23 mouse cellular contexts compared by ENCODE assay signal in genomic region chr11:101678770-101679169, GRCm38 (mm10). TPM values are rescaled to one million over a fixed set of nuclear protein-coding genes. Genes with fewer than 3 reads are reported as not detected.
A peak's percentile ranks its signal among the peaks of the same experiment; 100 is the strongest.
DNase-seq lines count a peak whose midpoint lies in the region; ATAC-seq and TF ChIP-seq lines count a peak whose summit lies in the region.
"Had no signal": no experiment of that assay in that cellular context is flagged by ENCODE, and none has a peak within 500 bp of the region (broad histone marks: within the 10 kb centered on the region; RNA-seq: fewer than 3 reads in every experiment).

No protein-coding gene starts in this region.

- H3K4me2 ChIP-seq in kidney, embryonic 15.5 days = no peak overlapping the region
- no peak overlapping the region for H3K4me2 ChIP-seq in CH12.LX (ENCODE audit: insufficient read depth, low read depth, poor library complexity, severe bottlenecking)
- H3K4me2 ChIP-seq in forebrain, postnatal 0 days (ENCODE audit: low read depth) = no peak overlapping the region
- H3K4me2 ChIP-seq: embryonic facial prominence, embryonic 12.5 days; embryonic facial prominence, embryonic 15.5 days; heart, embryonic 11.5 days; hindbrain, embryonic 12.5 days; hindbrain, embryonic 15.5 days had no signal

- no peak for TF ChIP-seq POLR2A in CH12.LX (IDR thresholded peaks at IDR 0.05; ENCODE audit: low read depth, low read length)

- WGBS in kidney, embryonic 15.5 days = 32% methylated on average over 5 of the region's 5 CpGs
- 77% methylated on average over 5 of the region's 5 CpGs for WGBS in forebrain, postnatal 0 days

- H3K79me2 ChIP-seq in CH12.LX (replicated peaks; ENCODE audit: control insufficient read depth, extremely low read depth, insufficient read depth, poor library complexity, severe bottlenecking) = no peaks in the 10 kb centered on the region

- peak; percentile 80 for DNase-seq in heart, adult 11 months
- no peak for DNase-seq in heart, adult 18-20 months
- no peak for DNase-seq in kidney, adult 11 months
- DNase-seq in CH12.LX (ENCODE audit: extremely low read depth) = peak; percentile 17
- DNase-seq in splenic B cell, adult 2 months (ENCODE audit: low read depth, low spot score) = peak; percentile 18
- no peak for DNase-seq in forebrain, postnatal 0 days
- DNase-seq: adrenal gland, adult 8-10 months; adrenal gland, postnatal 36 days; B cell, adult 2 months; cerebellum, adult 18-20 months; cerebellum, adult 9-10 months; cerebellum, postnatal 14 days; gastrocnemius, postnatal 14 days; heart, postnatal 14 days had no signal

- no peak for TF ChIP-seq CTCF in CH12.LX (conservative IDR thresholded peaks at IDR 0.05 in 1 of 2, IDR thresholded peaks at IDR 0.05 in 1 of 2; ENCODE audit: low read depth in 2 of 2, low read length in 2 of 2)
- no peak for TF ChIP-seq CTCF in forebrain, postnatal 0 days (IDR thresholded peaks at IDR 0.05; ENCODE audit: low read depth)

- dilution Hi-C loops in CH12.LX (cut with MboI; ENCODE audit: extremely low pct_ligation_motif_present, extremely low pct_unique_long_range_greater_than_20kb, low sequenced_read_pairs) = no loop called here

- H3K27me3 ChIP-seq in kidney, embryonic 15.5 days = no peaks in the 10 kb centered on the region
- peaks cover 12% of the 10 kb centered on the region for H3K27me3 ChIP-seq in CH12.LX (replicated peaks)
- H3K27me3 ChIP-seq in splenic B cell, adult 2 months (ENCODE audit: control insufficient read depth, insufficient read depth, low read length, poor library complexity, severe bottlenecking) = no peaks in the 10 kb centered on the region
- no peaks in the 10 kb centered on the region for H3K27me3 ChIP-seq in forebrain, postnatal 0 days (ENCODE audit: insufficient read depth, low read length)
- H3K27me3 ChIP-seq: embryonic facial prominence, embryonic 12.5 days; embryonic facial prominence, embryonic 15.5 days; hindbrain, embryonic 12.5 days; hindbrain, embryonic 15.5 days had no signal

- in situ Hi-C loops in CH12.LX (cut with MboI; ENCODE audit: low pct_ligation_motif_present, low pct_unique_long_range_greater_than_20kb, low sequenced_read_pairs) = no loop called here

- H3K4me1 ChIP-seq in kidney, embryonic 15.5 days = peaks cover 12% of the 10 kb centered on the region; the same call in 1 of the 2 replicates
- H3K4me1 ChIP-seq in CH12.LX (ENCODE audit: control insufficient read depth in 1 of 2, insufficient read depth in 2 of 2) = peaks cover 4 to 15% of the 10 kb centered on the region in 2 experiments; a peak in 3 of 4 replicates
- H3K4me1 ChIP-seq in forebrain, postnatal 0 days (ENCODE audit: insufficient read depth) = no peaks in the 10 kb centered on the region

- H3K27ac ChIP-seq in kidney, embryonic 15.5 days = peak overlapping the region; percentile 4; the same call in 1 of the 2 replicates
- no peak overlapping the region for H3K27ac ChIP-seq in CH12.LX (ENCODE audit: insufficient read depth, low read depth)
- no peak overlapping the region for H3K27ac ChIP-seq in forebrain, postnatal 0 days (ENCODE audit: low read depth, low read length)
- H3K27ac ChIP-seq: embryonic facial prominence, embryonic 12.5 days; embryonic facial prominence, embryonic 15.5 days; hindbrain, embryonic 15.5 days had no signal

- ATAC-seq in kidney, embryonic 15.5 days (replicated peaks; ENCODE audit: low FRiP score) = no peak
- ATAC-seq in forebrain, postnatal 0 days = no peak
- ATAC-seq: activated CD4-positive, CD25-positive, alpha-beta regulatory T cell, adult 4 months; forebrain, embryonic 14.5 days; intestine, postnatal 0 days had no signal

- TF ChIP-seq EP300 in CH12.LX (IDR thresholded peaks at IDR 0.05; ENCODE audit: low read length) = no peak

- H3K4me3 ChIP-seq in kidney, embryonic 15.5 days (replicated peaks) = no peak overlapping the region
- no peak overlapping the region for H3K4me3 ChIP-seq in CH12.LX (replicated peaks in 1 of 3; ENCODE audit: low read depth in 2 of 3, low read length in 2 of 3, poor library complexity in 1 of 3)
- H3K4me3 ChIP-seq in forebrain, postnatal 0 days (ENCODE audit: low read depth, low read length) = no peak overlapping the region
- H3K4me3 ChIP-seq: embryonic facial prominence, embryonic 12.5 days; embryonic facial prominence, embryonic 15.5 days; hindbrain, embryonic 12.5 days; hindbrain, embryonic 15.5 days had no signal

- no peak overlapping the region for H3K9ac ChIP-seq in kidney, embryonic 15.5 days
- H3K9ac ChIP-seq in CH12.LX (ENCODE audit: insufficient read depth, low read depth) = no peak overlapping the region
- no peak overlapping the region for H3K9ac ChIP-seq in forebrain, postnatal 0 days
- H3K9ac ChIP-seq: embryonic facial prominence, embryonic 12.5 days; embryonic facial prominence, embryonic 15.5 days; hindbrain, embryonic 12.5 days; hindbrain, embryonic 15.5 days had no signal

- no peak for TF ChIP-seq RAD21 in CH12.LX (IDR thresholded peaks at IDR 0.05; ENCODE audit: low read depth, low read length)

- no peaks in the 10 kb centered on the region for H3K9me3 ChIP-seq in kidney, embryonic 15.5 days (replicated peaks)
- H3K9me3 ChIP-seq in CH12.LX (replicated peaks; ENCODE audit: low read length) = no peaks in the 10 kb centered on the region
- no peaks in the 10 kb centered on the region for H3K9me3 ChIP-seq in forebrain, postnatal 0 days (ENCODE audit: low read length)
- H3K9me3 ChIP-seq: embryonic facial prominence, embryonic 12.5 days; embryonic facial prominence, embryonic 15.5 days; hindbrain, embryonic 12.5 days; hindbrain, embryonic 15.5 days had no signal

- H3K36me3 ChIP-seq in kidney, embryonic 15.5 days = no peaks in the 10 kb centered on the region
- H3K36me3 ChIP-seq in CH12.LX (replicated peaks in 1 of 2; ENCODE audit: control insufficient read depth in 1 of 2, insufficient read depth in 1 of 2, low read length in 1 of 2) = no peaks in the 10 kb centered on the region
- H3K36me3 ChIP-seq in splenic B cell, adult 2 months (ENCODE audit: control insufficient read depth, insufficient read depth, low read length, poor library complexity, severe bottlenecking) = no peaks in the 10 kb centered on the region
- no peaks in the 10 kb centered on the region for H3K36me3 ChIP-seq in forebrain, postnatal 0 days (ENCODE audit: insufficient read depth)
- H3K36me3 ChIP-seq: embryonic facial prominence, embryonic 12.5 days; embryonic facial prominence, embryonic 15.5 days; hindbrain, embryonic 12.5 days; hindbrain, embryonic 15.5 days had no signal

TF ChIP-seq in CH12.LX, 34 proteins besides CTCF, POLR2A, EP300 and RAD21:
- no peak for TF ChIP-seq MYC (IDR thresholded peaks at IDR 0.05; ENCODE audit: low read depth, low read length)
- TF ChIP-seq E2F4 (IDR thresholded peaks at IDR 0.05; ENCODE audit: insufficient replicate concordance, low read depth, low read length) = no peak
- no peak for TF ChIP-seq MAFK (IDR thresholded peaks at IDR 0.05; ENCODE audit: insufficient replicate concordance, low read length)
- no peak for TF ChIP-seq JUN (IDR thresholded peaks at IDR 0.05; ENCODE audit: insufficient read depth, low read depth, low read length)
- TF ChIP-seq KAT2A (IDR thresholded peaks at IDR 0.05; ENCODE audit: insufficient replicate concordance, low read length) = no peak
- TF ChIP-seq USF1 (IDR thresholded peaks at IDR 0.05; ENCODE audit: low read depth, low read length) = no peak
- TF ChIP-seq CHD1 (IDR thresholded peaks at IDR 0.05; ENCODE audit: low read depth, low read length) = no peak
- TF ChIP-seq HCFC1 (IDR thresholded peaks at IDR 0.05; ENCODE audit: low read depth, low read length) = no peak
- no peak for TF ChIP-seq ZKSCAN1 (IDR thresholded peaks at IDR 0.05; ENCODE audit: borderline replicate concordance, low read depth, low read length)
- no peak for TF ChIP-seq NELFE (IDR thresholded peaks at IDR 0.05; ENCODE audit: low read depth, low read length)
- TF ChIP-seq ETS1 (conservative IDR thresholded peaks at IDR 0.05; ENCODE audit: low read depth, low read length) = no peak

RNA-seq across cellular contexts. Expression of gene Arl4d, which starts 13.4 kb away (rescaled TPM):
- 10 to 100 TPM; 19.6 to 22.5 TPM for total RNA-seq in heart, adult 18-20 months (2021)
- 3.9 and 4.1 TPM in 2 replicates for polyA plus RNA-seq in kidney, embryonic 15.5 days (2015; fragmentation: Nextera tagmentation; extraction: Ambion mirVana)
- 0.81 and 1.1 TPM in 2 replicates for total RNA-seq in CH12.LX (2012; rRNA removed)
- 0.59 and 0.68 TPM in 2 replicates for total RNA-seq in CH12.LX (2014; rRNA removed)
- polyA plus RNA-seq in CH12.LX (2012; ENCODE audit: insufficient read length, low read depth) = 1.1 and 1.2 TPM in 2 replicates
- total RNA-seq in forebrain, postnatal 0 days (2014; rRNA removed) = 22.5 and 28.3 TPM in 2 replicates
- 13.4 and 15.7 TPM in 2 replicates for polyA plus RNA-seq in forebrain, postnatal 0 days (2015; fragmentation: Nextera tagmentation; extraction: Ambion mirVana)

RNA-seq across cellular contexts. Expression of gene Rdm1, which starts 51.8 kb away (rescaled TPM):
- total RNA-seq in heart, adult 18-20 months (2021) = 10 to 100 TPM; 43.7 to 52.3 TPM
- 35.5 and 41.1 TPM in 2 replicates for polyA plus RNA-seq in kidney, embryonic 15.5 days (2015; fragmentation: Nextera tagmentation; extraction: Ambion mirVana)
- total RNA-seq in CH12.LX (2012; rRNA removed) (22.2 and 28.5 TPM in 2 replicates), CH12.LX (2014; rRNA removed) (18.5 and 19.2 TPM in 2 replicates)
- polyA plus RNA-seq in CH12.LX (2012; ENCODE audit: insufficient read length, low read depth) = 9.6 and 12.3 TPM in 2 replicates
- 4.4 and 5.2 TPM in 2 replicates for total RNA-seq in forebrain, postnatal 0 days (2014; rRNA removed)
- 8.6 and 9.0 TPM in 2 replicates for polyA plus RNA-seq in forebrain, postnatal 0 days (2015; fragmentation: Nextera tagmentation; extraction: Ambion mirVana)

RNA-seq across cellular contexts. Expression of gene Dhx8, which starts 53.9 kb away (rescaled TPM):
- total RNA-seq in heart, adult 18-20 months (2021) = 10 to 100 TPM; 16.4 to 17.2 TPM
- 32.3 and 36.1 TPM in 2 replicates for polyA plus RNA-seq in kidney, embryonic 15.5 days (2015; fragmentation: Nextera tagmentation; extraction: Ambion mirVana)
- total RNA-seq in CH12.LX (2012; rRNA removed) = 33.4 and 40.1 TPM in 2 replicates
- total RNA-seq in CH12.LX (2014; rRNA removed) = 22.4 and 24.3 TPM in 2 replicates
- 57.7 and 61.7 TPM in 2 replicates for polyA plus RNA-seq in CH12.LX (2012; ENCODE audit: insufficient read length, low read depth)
- 26.5 and 33.3 TPM in 2 replicates for total RNA-seq in forebrain, postnatal 0 days (2014; rRNA removed)
- polyA plus RNA-seq in forebrain, postnatal 0 days (2015; fragmentation: Nextera tagmentation; extraction: Ambion mirVana) = 18.8 and 25.0 TPM in 2 replicates

Comparison
In these comparisons a context has a peak if more than half of its experiments do, and no peak if none do; other contexts are left out.
1. DNase-seq: peak in heart, adult 11 months (single experiment), CH12.LX (single experiment) and splenic B cell, adult 2 months (single experiment); none in heart, adult 18-20 months (0 of 2), kidney, adult 11 months (single experiment) and forebrain, postnatal 0 days (single experiment).
2. RNA of gene Arl4d, which starts 13.4 kb away (total RNA-seq): 19.6 to 22.5 TPM in heart, adult 18-20 months and 22.5 to 28.3 TPM in forebrain, postnatal 0 days; 0.59 to 1.1 TPM in CH12.LX; every median in the first group is over 4 times any median in the second.